Mouse (Mus musculus) brown adipose tissue, adult 24 weeks (tissue): Measurements from ENCODE around the gene St13. TPM values are rescaled to one million over a fixed set of nuclear protein-coding genes. Genes with fewer than 3 reads are reported as not detected.
A peak's percentile ranks its signal among the peaks of the same experiment; 100 is the strongest.
"Not testable (repeated sequence)": the region's sequence is repeated elsewhere in the genome, so short reads cannot be mapped to it uniquely, and the experiment has no call there.

Experiments used
- H3K27ac ChIP-seq: fragments of 200-500 bp; replicated peaks from 2 replicates; pipeline ENCODE4 v1.5.1; 2012; ENCODE audit warnings: low read depth, mild to moderate bottlenecking, low read length
- H3K4me1 ChIP-seq: fragments of 200-500 bp; 2 replicates; pipeline ENCODE4 v1.6.1; 2012; ENCODE audit warnings: low read length, mixed read lengths; ENCODE audit not compliant: control insufficient read depth, insufficient read depth, insufficient read length
- H3K4me3 ChIP-seq: fragments of 200-500 bp; 2 replicates; pipeline ENCODE4 v1.5.1; 2012; ENCODE audit warnings: low read depth, mild to moderate bottlenecking, low read length, moderate library complexity; ENCODE audit not compliant: insufficient read depth
- polyA plus RNA-seq: library from polyadenylated mRNA; stranded (reverse); fragments of >200 nt; gene quantifications from 2 replicates; pipeline ENCODE4 v1.2.4, GENCODE M21; 2012; ENCODE audit not compliant: missing spikeins, insufficient read depth, insufficient read length

The St13 gene
- polyA plus RNA-seq = 181 and 325 TPM in 2 replicates

- H3K27ac ChIP-seq = peak within 1 kb of the TSS; percentile 99
- H3K4me1 ChIP-seq = no peaks in the 10 kb centered on the region
Measured at GRCm38 (mm10) chr15:81399638-81400315, at the start of gene St13, which contains the start of gene Xpnpep3. Gene St13, minus strand, starts transcription at chr15:81400077. Gene Xpnpep3, plus strand, starts transcription at chr15:81400138.

DNA sequence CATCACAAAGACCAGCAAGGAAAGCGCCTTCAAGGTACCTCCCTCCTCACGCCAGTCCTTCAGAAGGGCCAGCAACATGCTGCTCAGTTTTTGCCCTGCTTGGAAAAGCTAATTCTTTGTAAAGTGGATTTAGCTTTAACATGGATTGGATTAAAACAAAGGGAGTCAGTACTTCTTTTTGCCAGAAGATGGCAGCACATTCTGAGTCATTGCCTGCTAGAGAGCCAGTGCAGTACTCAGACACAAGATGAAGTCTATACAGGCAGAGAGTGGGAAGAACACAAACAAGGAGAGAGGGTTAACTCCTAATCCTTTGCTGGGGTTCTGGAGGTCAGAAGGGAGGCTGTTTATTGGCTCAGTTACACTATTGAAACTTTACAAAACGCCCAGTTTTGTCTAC is 48.6 kb upstream of the St13 start:
- H3K4me1 ChIP-seq = no peaks in the 10 kb centered on the region
- no peak overlapping the region for H3K4me3 ChIP-seq
- H3K27ac ChIP-seq = no peak overlapping the region

More at GRCm38 (mm10) chr15:81399638-81400315, at the start of gene St13, which contains the start of gene Xpnpep3:
- peak within 1 kb of the TSS; percentile 96 for H3K4me3 ChIP-seq

DNA sequence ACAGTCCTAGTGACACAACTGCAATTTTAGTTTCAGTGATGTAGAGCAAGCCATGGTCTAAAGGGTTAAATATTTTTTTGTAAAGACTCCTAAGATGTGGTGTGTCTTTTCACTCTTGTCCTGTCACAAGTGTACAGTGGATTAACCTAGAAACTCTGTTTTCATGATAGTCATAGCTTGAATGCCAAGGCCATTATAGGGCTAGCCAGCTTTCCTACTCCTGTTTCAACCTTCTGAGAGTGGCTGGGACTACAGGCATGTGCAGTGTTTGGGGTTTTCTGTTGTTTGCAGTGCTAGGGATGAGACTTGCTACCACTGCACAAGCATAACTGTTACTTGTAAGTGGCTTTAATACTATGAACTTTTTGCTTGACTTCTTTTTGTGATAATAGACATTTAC is 39.4 kb upstream of the St13 start:
- no peak overlapping the region for H3K27ac ChIP-seq
- H3K4me1 ChIP-seq = no peaks in the 10 kb centered on the region
- H3K4me3 ChIP-seq = no peak overlapping the region

- Histone ChIP-seq H3K27ac (no peak overlapping the region), H3K4me1 (no peaks in the 10 kb centered on the region), H3K4me3 (no peak overlapping the region)
Measured at GRCm38 (mm10) chr15:81438345-81438744, 38.5 kb upstream of the St13 start.

DNA sequence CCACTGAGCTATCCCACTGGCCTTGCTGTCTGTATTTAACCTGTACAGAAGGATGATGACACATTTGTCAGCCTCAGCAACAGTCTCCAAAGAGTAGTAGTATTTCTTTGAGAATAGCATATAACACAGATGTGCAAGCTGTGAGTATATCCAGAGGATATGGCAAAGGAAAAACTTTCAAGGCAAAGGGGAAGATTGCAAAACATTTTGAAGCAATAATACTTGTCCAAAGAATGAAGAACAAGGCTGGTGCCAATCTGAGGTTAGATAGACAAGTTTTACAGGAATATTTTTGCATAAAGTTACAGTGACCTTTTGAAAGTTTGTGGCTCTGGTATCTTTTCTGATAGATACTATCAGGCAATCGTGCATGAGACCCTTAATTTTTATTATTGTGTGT is 31.3 kb upstream of the St13 start:
- Histone ChIP-seq H3K27ac (no peak overlapping the region), H3K4me3 (no peak overlapping the region), H3K4me1 (no peaks in the 10 kb centered on the region)

DNA sequence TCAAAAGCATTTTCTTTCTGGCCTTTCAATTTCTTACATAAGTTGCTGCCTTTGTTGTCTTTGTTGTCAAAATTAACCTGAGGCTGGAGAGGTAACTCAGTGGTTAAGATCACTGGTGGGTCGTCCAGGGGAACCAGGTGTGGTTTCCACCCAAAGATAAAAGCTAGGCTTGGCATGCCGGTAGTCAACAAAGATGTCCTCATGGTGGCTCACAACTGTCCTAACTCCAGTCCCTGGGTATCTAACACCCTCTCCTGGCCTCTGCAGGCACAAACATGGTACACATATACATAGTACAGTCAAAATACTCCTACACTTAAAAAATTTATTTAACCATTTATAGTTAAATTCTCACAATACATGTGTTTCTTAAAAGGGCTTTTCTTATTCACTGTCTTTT is 28.1 kb upstream of the St13 start:
- H3K4me1 ChIP-seq = peaks cover 6% of the 10 kb centered on the region
- no peak overlapping the region for H3K4me3 ChIP-seq
- no peak overlapping the region for H3K27ac ChIP-seq

GRCm38 (mm10) chr15:81425311-81425710 is 25.4 kb upstream of the St13 start:
- Histone ChIP-seq H3K27ac (no peak overlapping the region), H3K4me1 (peaks cover 12% of the 10 kb centered on the region), H3K4me3 (no peak overlapping the region)

- peaks cover 17% of the 10 kb centered on the region for H3K4me1 ChIP-seq
- peak overlapping the region; percentile 91 for H3K27ac ChIP-seq
- H3K4me3 ChIP-seq = no peak overlapping the region
Measured at GRCm38 (mm10) chr15:81422156-81422681, 22.3 kb upstream of the St13 start.

DNA sequence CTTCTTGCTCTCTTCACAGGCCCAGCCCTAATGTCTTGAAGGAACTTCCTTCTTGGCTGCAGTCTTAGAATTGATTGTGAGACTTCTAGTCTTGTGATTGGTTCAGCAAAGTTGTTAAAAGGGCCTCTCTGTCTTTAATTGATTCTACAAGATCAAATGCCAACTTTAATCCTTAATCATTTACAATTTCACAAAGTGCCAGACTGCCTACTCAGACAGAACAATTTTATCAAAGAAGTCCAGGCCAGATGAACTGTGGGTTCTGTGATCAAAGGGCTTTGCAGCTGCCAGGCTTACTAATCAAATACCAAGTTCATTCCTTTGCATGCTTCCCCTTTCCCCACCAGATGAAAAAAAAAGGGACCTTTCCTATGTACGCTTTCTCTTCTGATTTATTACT is 21.6 kb upstream of the St13 start:
- Histone ChIP-seq H3K4me1 (peaks cover 20% of the 10 kb centered on the region), H3K4me3 (no peak overlapping the region), H3K27ac (peak overlapping the region; percentile 72)

DNA sequence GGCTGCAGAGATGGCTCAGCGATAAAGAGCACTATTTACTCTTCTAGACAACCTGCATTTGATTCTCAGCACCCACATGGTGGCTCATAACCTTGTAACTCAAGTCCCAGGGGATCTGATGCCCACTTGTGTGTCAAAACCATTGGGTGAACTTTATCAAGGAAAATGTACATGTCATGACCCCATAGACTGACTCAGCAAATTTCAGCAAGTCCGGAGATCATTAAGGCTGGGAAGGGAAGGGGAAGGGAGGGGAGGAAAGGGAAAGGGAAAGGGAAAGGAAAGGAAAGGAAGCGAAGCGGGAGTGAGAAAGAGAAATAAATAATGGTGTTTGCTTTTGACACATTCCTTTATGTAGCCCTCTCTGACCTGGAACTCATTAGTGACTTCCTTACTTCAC is 18.2 kb upstream of the St13 start:
- Histone ChIP-seq H3K4me3 (no peak overlapping the region), H3K27ac (no peak overlapping the region)

GRCm38 (mm10) chr15:81416763-81417310 is 17.0 kb upstream of the St13 start:
- peak overlapping the region; percentile 40 for H3K4me3 ChIP-seq
- H3K4me1 ChIP-seq, H3K27ac ChIP-seq: not testable (repeated sequence)

More for the DNA sequence above, 18.2 kb upstream of the St13 start:
- peaks cover 15% of the 10 kb centered on the region for H3K4me1 ChIP-seq

DNA sequence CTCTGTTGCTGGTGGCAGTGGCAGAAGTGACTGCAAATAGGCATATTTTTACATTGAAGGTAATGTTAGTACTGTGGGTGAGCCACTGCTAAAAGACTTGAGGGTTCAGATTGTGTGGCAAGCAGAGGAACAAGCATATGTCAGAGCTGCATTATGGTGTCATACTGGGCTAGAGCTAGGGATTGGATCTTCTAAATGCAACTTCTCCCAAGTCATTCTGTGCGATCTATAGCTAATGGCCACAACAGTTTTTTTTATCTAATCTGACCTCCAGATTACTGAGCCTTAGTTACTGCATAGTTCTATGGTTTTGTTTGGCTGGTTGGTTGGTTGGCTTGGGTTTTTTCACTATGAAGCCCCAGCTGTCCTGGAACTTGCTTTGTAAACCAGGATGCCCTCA is 8.3 kb upstream of the St13 start, which contains the start of gene Dnajb7:
TSS of gene Dnajb7 (minus strand) at position 101 of the 400 bp plus-strand sequence.
- no peak within 1 kb of the TSS for H3K4me3 ChIP-seq
- H3K4me1 ChIP-seq = no peaks in the 10 kb centered on the region; the same call in 1 of the 2 replicates
- no peak within 1 kb of the TSS for H3K27ac ChIP-seq

DNA sequence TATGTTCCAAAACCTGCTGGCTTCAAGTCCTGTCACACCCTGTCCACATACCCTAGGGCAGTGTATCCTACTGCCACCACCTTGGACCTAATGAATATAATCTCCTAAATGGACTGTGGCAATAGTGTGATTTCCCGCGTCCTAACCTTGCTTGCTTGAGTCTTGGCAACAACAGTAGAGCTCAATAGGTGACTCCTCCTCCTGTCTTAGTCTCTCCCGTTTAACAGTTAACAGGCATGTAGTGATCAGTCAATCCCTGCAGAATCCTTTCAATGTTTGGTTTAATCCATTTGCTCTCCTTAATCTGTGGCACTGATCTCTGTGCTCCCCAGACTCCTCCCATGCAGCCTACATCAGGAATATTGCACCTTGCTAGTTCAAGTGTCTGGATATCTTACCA is 5.1 kb upstream of the St13 start:
- Histone ChIP-seq H3K4me1 (no peaks in the 10 kb centered on the region), H3K27ac (no peak overlapping the region), H3K4me3 (no peak overlapping the region)

GRCm38 (mm10) chr15:81399297-81399637 is 610 bp downstream of the St13 start:
- Histone ChIP-seq H3K4me1 (no peaks in the 10 kb centered on the region), H3K4me3 (peak overlapping the region; percentile 96), H3K27ac (peak overlapping the region; percentile 97)

DNA sequence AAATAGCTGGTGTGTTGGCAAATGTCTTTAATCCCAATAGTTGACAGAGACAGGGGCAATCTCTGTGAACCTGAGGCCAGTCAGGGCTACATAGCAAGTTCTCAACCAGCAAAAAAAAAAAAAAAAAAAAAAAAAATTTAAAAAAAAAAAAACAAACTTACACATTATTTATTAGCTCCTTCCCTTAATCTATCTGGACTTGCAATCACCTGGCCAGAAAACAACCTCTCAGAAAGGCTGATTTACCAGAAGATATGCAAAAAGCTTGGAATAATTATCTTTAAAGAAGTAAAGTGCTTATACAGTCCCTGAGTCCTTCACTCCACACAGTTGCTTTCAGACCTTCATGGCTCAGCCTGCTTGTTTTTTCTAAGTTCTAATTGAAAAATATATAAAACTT is 1.7 kb downstream of the St13 start:
- H3K27ac ChIP-seq = no peak overlapping the region
- H3K4me3 ChIP-seq = peak overlapping the region; percentile 96

More for the DNA sequence above, 1.7 kb downstream of the St13 start:
- no peaks in the 10 kb centered on the region for H3K4me1 ChIP-seq
